Mouse (Mus musculus) liver, embryonic 12.5 days (tissue): ENCODE measurements at regions not wholly inside any gene's neighbourhood (a gene's known extent, or its start where the extent isn't known, plus 50 kb on each side); places are given as distances from the start of the nearest gene placed in this dataset.

Experiments
- ATAC-seq: fragments of 200-750 bp; cut with Nextera tagmentation; 2 replicates; pipeline ENCODE4 v1.8.0; 2017; ENCODE audit warnings: moderate number of reproducible peaks, mild to moderate bottlenecking, moderate library complexity
- H3K27ac ChIP-seq: fragments of 300-500 bp; sonication (generic); 2 replicates; pipeline ENCODE4 v1.5.1; 2016; ENCODE audit warnings: mild to moderate bottlenecking
- H3K27me3 ChIP-seq: fragments of 300-500 bp; sonication (generic); replicated peaks from 2 replicates; pipeline ENCODE4 v1.6.1; 2016; ENCODE audit warnings: mild to moderate bottlenecking, moderate library complexity
- H3K36me3 ChIP-seq: fragments of 300-500 bp; sonication (generic); 2 replicates; pipeline ENCODE4 v1.6.1; 2016; ENCODE audit warnings: mild to moderate bottlenecking, moderate library complexity
- H3K4me1 ChIP-seq: fragments of 300-500 bp; sonication (generic); 2 replicates; pipeline ENCODE4 v1.6.1; 2016
- H3K4me2 ChIP-seq: fragments of 300-500 bp; sonication (generic); 2 replicates; pipeline ENCODE4 v1.6.1; 2016; ENCODE audit warnings: mild to moderate bottlenecking, moderate library complexity
- H3K4me3 ChIP-seq: fragments of 300-500 bp; sonication (generic); 2 replicates; pipeline ENCODE4 v1.5.1; 2016; ENCODE audit warnings: mild to moderate bottlenecking, moderate library complexity
- H3K9ac ChIP-seq: fragments of 300-500 bp; sonication (generic); 2 replicates; pipeline ENCODE4 v1.6.1; 2016; ENCODE audit warnings: mild to moderate bottlenecking, moderate library complexity
- H3K9me3 ChIP-seq: fragments of 300-500 bp; sonication (generic); replicated peaks from 2 replicates; pipeline ENCODE4 v1.6.1; 2016; ENCODE audit warnings: mild to moderate bottlenecking, moderate library complexity
- WGBS: fragments of 180-500 bp; shearing (Covaris S2); methylation state at CpG from one replicate; pipeline ENCODE4 v1.1.7; 2016; ENCODE audit not compliant: insufficient replicate concordance; 5-methylcytosine and 5-hydroxymethylcytosine counted together

- WGBS, result 19% methylated on average over 1 of the region's 1 CpGs
- H3K4me3 ChIP-seq, result no peak overlapping the region
- no peak overlapping the region for H3K27ac ChIP-seq
- H3K4me2 ChIP-seq, result no peak overlapping the region
- no peaks in the 10 kb centered on the region for H3K27me3 ChIP-seq
- H3K9me3 ChIP-seq, result no peaks in the 10 kb centered on the region
- no peak overlapping the region for H3K9ac ChIP-seq
- H3K36me3 ChIP-seq, result no peaks in the 10 kb centered on the region
- no peaks in the 10 kb centered on the region for H3K4me1 ChIP-seq
- no peak for ATAC-seq
Measured at GRCm38 (mm10) chr6:31693047-31693446, 129.3 kb upstream of the Podxl start.

GRCm38 (mm10) chr6:31692024-31692423 is 128.2 kb upstream of the Podxl start:
- H3K36me3 ChIP-seq, result no peaks in the 10 kb centered on the region
- no peak overlapping the region for H3K27ac ChIP-seq
- no peaks in the 10 kb centered on the region for H3K9me3 ChIP-seq
- WGBS, result 62% methylated on average over 6 of the region's 6 CpGs
- no peak overlapping the region for H3K9ac ChIP-seq
- no peak overlapping the region for H3K4me3 ChIP-seq
- H3K27me3 ChIP-seq, result no peaks in the 10 kb centered on the region
- ATAC-seq, result no peak
- no peaks in the 10 kb centered on the region for H3K4me1 ChIP-seq
- no peak overlapping the region for H3K4me2 ChIP-seq

- Histone ChIP-seq H3K4me2 (no peak overlapping the region), H3K36me3 (no peaks in the 10 kb centered on the region), H3K9ac (no peak overlapping the region), H3K27me3 (no peaks in the 10 kb centered on the region), H3K9me3 (no peaks in the 10 kb centered on the region), H3K4me1 (0 out of 2 replicates have a peak, but pooled peaks cover 6% of the 10 kb centered on the region), H3K27ac (no peak overlapping the region), H3K4me3 (no peak overlapping the region)
- ATAC-seq, result no peak
- WGBS, result 35% methylated on average over 2 of the region's 2 CpGs
Measured at GRCm38 (mm10) chr6:31680101-31680500, 116.3 kb upstream of the Podxl start.

GRCm38 (mm10) chr6:31665671-31666486 is 102.1 kb upstream of the Podxl start:
- no peak; the same call in 1 of the 2 replicates for ATAC-seq
- 49% methylated on average over 17 of the region's 17 CpGs for WGBS
- Histone ChIP-seq H3K9ac (no peak overlapping the region), H3K4me2 (no peak overlapping the region), H3K27ac (no peak overlapping the region), H3K4me3 (no peak overlapping the region), H3K36me3 (no peaks in the 10 kb centered on the region), H3K9me3 (0 out of 2 replicates have a peak, but pooled peaks cover 2% of the 10 kb centered on the region), H3K27me3 (0 out of 2 replicates have a peak, but pooled peaks cover 6% of the 10 kb centered on the region), H3K4me1 (peaks cover 27% of the 10 kb centered on the region)

GRCm38 (mm10) chr6:31664495-31664894 is 100.7 kb upstream of the Podxl start:
- H3K9ac ChIP-seq, result no peak overlapping the region
- 0 out of 2 replicates have a peak, but pooled peaks cover 2% of the 10 kb centered on the region for H3K9me3 ChIP-seq
- no peaks in the 10 kb centered on the region for H3K36me3 ChIP-seq
- ATAC-seq, result peak; percentile 56
- H3K27me3 ChIP-seq, result 0 out of 2 replicates have a peak, but pooled peaks cover 6% of the 10 kb centered on the region
- WGBS, result 19% methylated on average over 7 of the region's 7 CpGs
- H3K4me1 ChIP-seq, result peaks cover 41% of the 10 kb centered on the region
- H3K4me2 ChIP-seq, result no peak overlapping the region
- H3K27ac ChIP-seq, result no peak overlapping the region
- H3K4me3 ChIP-seq, result no peak overlapping the region

GRCm38 (mm10) chr6:31660778-31661177 is 97.0 kb upstream of the Podxl start:
- no peak overlapping the region for H3K9ac ChIP-seq
- 12% methylated on average over 8 of the region's 8 CpGs for WGBS
- no peak overlapping the region for H3K4me3 ChIP-seq
- ATAC-seq, result peak; percentile 30; the same call in 1 of the 2 replicates
- H3K4me2 ChIP-seq, result peak overlapping the region; percentile 26
- no peaks in the 10 kb centered on the region for H3K27me3 ChIP-seq
- H3K4me1 ChIP-seq, result peaks cover 64% of the 10 kb centered on the region
- H3K36me3 ChIP-seq, result no peaks in the 10 kb centered on the region
- H3K9me3 ChIP-seq, result no peaks in the 10 kb centered on the region
- peak overlapping the region; percentile 93 for H3K27ac ChIP-seq

- 65% methylated on average over 4 of the region's 4 CpGs for WGBS
- peak overlapping the region; percentile 93 for H3K27ac ChIP-seq
- ATAC-seq, result no peak
- H3K9me3 ChIP-seq, result no peaks in the 10 kb centered on the region
- H3K4me2 ChIP-seq, result peak overlapping the region; percentile 74
- H3K4me3 ChIP-seq, result no peak overlapping the region
- H3K36me3 ChIP-seq, result no peaks in the 10 kb centered on the region
- H3K9ac ChIP-seq, result no peak overlapping the region
- no peaks in the 10 kb centered on the region for H3K27me3 ChIP-seq
- H3K4me1 ChIP-seq, result peaks cover 55% of the 10 kb centered on the region
Measured at GRCm38 (mm10) chr6:31659901-31660300, 96.1 kb upstream of the Podxl start.

- peak overlapping the region; percentile 63 for H3K9ac ChIP-seq
- 34% methylated on average over 19 of the region's 19 CpGs for WGBS
- H3K27ac ChIP-seq, result peak overlapping the region; percentile 93
- no peaks in the 10 kb centered on the region for H3K9me3 ChIP-seq
- peak overlapping the region; percentile 49 for H3K4me3 ChIP-seq
- H3K27me3 ChIP-seq, result no peaks in the 10 kb centered on the region
- no peaks in the 10 kb centered on the region for H3K36me3 ChIP-seq
- H3K4me2 ChIP-seq, result peak overlapping the region; percentile 74
- H3K4me1 ChIP-seq, result peaks cover 48% of the 10 kb centered on the region
- ATAC-seq, result peak; percentile 96
Measured at GRCm38 (mm10) chr6:31658447-31659199, 94.8 kb upstream of the Podxl start.

GRCm38 (mm10) chr6:31650791-31651476 is 87.2 kb upstream of the Podxl start:
- H3K4me3 ChIP-seq, result peak overlapping the region; percentile 40
- peak overlapping the region; percentile 89 for H3K27ac ChIP-seq
- peak overlapping the region; percentile 55 for H3K9ac ChIP-seq
- 18% methylated on average over 7 of the region's 7 CpGs for WGBS
- peak; percentile 95 for ATAC-seq
- no peaks in the 10 kb centered on the region for H3K36me3 ChIP-seq
- peaks cover 61% of the 10 kb centered on the region for H3K4me1 ChIP-seq
- peak overlapping the region; percentile 65 for H3K4me2 ChIP-seq
- H3K9me3 ChIP-seq, result no peaks in the 10 kb centered on the region
- H3K27me3 ChIP-seq, result no peaks in the 10 kb centered on the region

GRCm38 (mm10) chr6:31645261-31645660 is 81.5 kb upstream of the Podxl start:
- Histone ChIP-seq H3K9ac (no peak overlapping the region), H3K36me3 (no peaks in the 10 kb centered on the region), H3K4me2 (no peak overlapping the region), H3K4me1 (peaks cover 72% of the 10 kb centered on the region), H3K9me3 (no peaks in the 10 kb centered on the region), H3K27ac (peak overlapping the region; percentile 64; the same call in 1 of the 2 replicates), H3K4me3 (no peak overlapping the region), H3K27me3 (no peaks in the 10 kb centered on the region)
- WGBS, result 84% methylated on average over 6 of the region's 6 CpGs
- ATAC-seq, result no peak

GRCm38 (mm10) chr6:31644504-31644903 is 80.7 kb upstream of the Podxl start:
- 35% methylated on average over 5 of the region's 5 CpGs for WGBS
- Histone ChIP-seq H3K4me2 (peak overlapping the region; percentile 31; the same call in 1 of the 2 replicates), H3K9ac (no peak overlapping the region; the same call in 1 of the 2 replicates), H3K9me3 (no peaks in the 10 kb centered on the region), H3K27me3 (no peaks in the 10 kb centered on the region), H3K27ac (peak overlapping the region; percentile 64), H3K4me1 (peaks cover 72% of the 10 kb centered on the region), H3K36me3 (no peaks in the 10 kb centered on the region), H3K4me3 (no peak overlapping the region)
- peak; percentile 69 for ATAC-seq
